Mouse (Mus musculus): ENCODE data around the gene Hsd11b2. TPM values are rescaled to one million over a fixed set of nuclear protein-coding genes. Genes with fewer than 3 reads are reported as not detected.

The Hsd11b2 gene
- polyA plus RNA-seq, 1 experiment from 2014 or later = 3.9 TPM

DNA sequence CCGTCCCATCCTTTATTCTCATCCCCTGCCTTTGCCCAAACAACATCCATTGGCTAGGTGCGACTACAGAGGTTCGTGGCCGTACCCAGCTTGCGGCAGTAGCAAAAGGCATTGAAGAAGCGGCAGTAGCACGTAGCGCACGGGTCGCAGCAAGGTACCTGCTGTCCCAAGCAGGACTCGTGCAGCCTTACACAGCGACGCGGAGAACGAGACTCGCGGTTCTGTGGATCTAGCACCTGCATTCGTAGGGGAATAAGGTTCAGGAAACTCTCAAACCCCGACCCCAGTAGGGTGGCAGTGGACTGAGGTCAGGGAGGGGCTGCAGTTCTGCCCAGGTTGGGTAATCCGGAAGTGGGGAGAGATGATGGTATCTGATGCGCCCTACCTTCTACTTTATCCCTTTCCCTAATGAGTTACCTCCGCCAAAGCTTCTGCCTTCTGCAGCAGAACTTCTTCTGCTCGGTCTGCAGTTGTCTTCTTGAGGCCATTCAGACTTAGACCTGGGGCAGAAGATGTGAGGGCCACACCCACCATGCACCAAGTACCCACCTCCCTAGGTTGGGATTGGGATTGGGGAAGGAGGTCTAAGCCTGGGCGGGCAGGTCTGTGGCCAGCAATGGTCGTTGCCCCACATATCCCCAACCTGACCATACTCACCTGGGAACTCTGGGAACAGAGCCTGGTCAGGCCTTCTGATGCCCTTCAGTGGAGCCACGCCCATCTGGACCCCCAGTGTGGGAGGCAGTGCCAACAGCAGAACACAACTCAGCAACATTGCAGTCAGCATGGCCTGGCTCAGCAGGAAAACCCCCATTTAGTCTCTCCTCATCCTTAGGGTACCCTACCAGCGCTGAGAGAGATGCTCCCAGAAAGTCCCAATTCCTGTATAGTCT lies 48.4 kb downstream of the Hsd11b2 start:
- peaks cover 38% of the 10 kb centered on the region for H3K4me1 ChIP-seq
- peak overlapping the region; percentile 70 for H3K9ac ChIP-seq
- peak overlapping the region; percentile 90 for H3K4me2 ChIP-seq
- WGBS = 28% methylated on average over 27 of the region's 27 CpGs
- H3K9me3 ChIP-seq (replicated peaks) = no peaks in the 10 kb centered on the region
- H3K27me3 ChIP-seq = no peaks in the 10 kb centered on the region; the same call in 1 of the 2 replicates
- H3K36me3 ChIP-seq (ENCODE audit: poor library complexity, severe bottlenecking) = no peaks in the 10 kb centered on the region; the same call in 1 of the 2 replicates
- peak overlapping the region; percentile 87 for H3K4me3 ChIP-seq
- no peak overlapping the region for H3K27ac ChIP-seq
- ATAC-seq = no peak

DNA sequence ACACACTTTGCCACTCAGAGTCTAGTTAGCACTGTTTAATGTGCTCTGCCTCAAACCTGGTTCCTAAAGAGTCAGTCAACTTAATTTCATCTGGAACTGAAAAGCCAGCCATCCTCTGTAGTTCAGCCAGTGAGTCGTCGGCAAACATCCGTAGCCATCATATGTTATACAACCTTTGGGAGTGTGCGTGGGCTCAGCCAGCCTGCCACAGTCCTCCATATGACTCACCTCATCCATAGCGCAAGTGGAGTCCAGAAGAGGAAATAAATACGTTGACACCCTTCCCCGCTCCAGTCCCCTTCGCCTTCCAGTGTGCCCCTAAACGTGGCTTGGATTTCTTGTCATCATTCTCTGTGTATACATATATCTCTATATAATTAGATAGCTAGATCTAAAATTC lies 53.3 kb downstream of the Hsd11b2 start:
- 93% methylated on average over 9 of the region's 9 CpGs for WGBS
- H3K4me3 ChIP-seq = no peak overlapping the region

DNA sequence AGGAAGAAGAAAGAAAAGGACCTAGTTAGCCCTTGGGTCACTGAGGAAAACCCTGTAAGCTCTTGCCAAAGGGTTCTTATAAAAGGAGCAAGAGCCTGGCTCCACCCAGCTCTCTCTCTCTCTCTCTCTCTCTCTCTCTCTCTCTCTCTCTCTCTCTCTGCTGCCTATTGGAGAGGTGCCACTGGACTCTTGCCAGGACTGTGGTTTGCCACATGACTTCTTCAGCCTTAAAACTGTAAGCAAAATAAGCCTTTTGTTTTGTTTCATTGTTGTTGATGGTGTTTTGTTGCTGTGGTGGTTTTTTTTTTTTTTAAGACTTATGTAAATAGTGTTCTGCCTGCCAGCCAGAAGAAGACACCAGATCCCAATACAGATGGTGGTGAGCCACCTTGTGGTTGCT lies 54.9 kb downstream of the Hsd11b2 start:
- Histone ChIP-seq H3K27ac (no peak overlapping the region), H3K4me3 (no peak overlapping the region), H3K4me1 (no peaks in the 10 kb centered on the region), H3K9me3 (replicated peaks) (no peaks in the 10 kb centered on the region), H3K9ac (no peak overlapping the region), H3K27me3 (no peaks in the 10 kb centered on the region), H3K36me3 (ENCODE audit: poor library complexity, severe bottlenecking) (no peaks in the 10 kb centered on the region), H3K4me2 (no peak overlapping the region)
- ATAC-seq = no peak

More for the DNA sequence above, 53.3 kb downstream of the Hsd11b2 start:
- no peak for ATAC-seq
- H3K4me2 ChIP-seq = no peak overlapping the region
- no peak overlapping the region for H3K27ac ChIP-seq
- no peaks in the 10 kb centered on the region; the same call in 1 of the 2 replicates for H3K27me3 ChIP-seq
- H3K9ac ChIP-seq = no peak overlapping the region
- peaks cover 7% of the 10 kb centered on the region for H3K4me1 ChIP-seq
- no peaks in the 10 kb centered on the region for H3K9me3 ChIP-seq (replicated peaks)
- no peaks in the 10 kb centered on the region for H3K36me3 ChIP-seq (ENCODE audit: poor library complexity, severe bottlenecking)

Other genes starting within 250 kb of the Hsd11b2 start
- gene Hsf4, start 249.0 kb upstream of the Hsd11b2 start, polyA plus RNA-seq (2015; fragmentation: Nextera tagmentation; extraction: Ambion mirVana) = 0.10 and 0.13 TPM in 2 replicates
- 2.4 and 3.0 TPM in 2 replicates for gene Nol3, start 242.6 kb upstream of the Hsd11b2 start, polyA plus RNA-seq (2015; fragmentation: Nextera tagmentation; extraction: Ambion mirVana)
- gene 4931428F04Rik, start 228.9 kb upstream of the Hsd11b2 start, polyA plus RNA-seq (2015; fragmentation: Nextera tagmentation; extraction: Ambion mirVana) = 57.4 and 66.1 TPM in 2 replicates
- gene Exoc3l, start 222.7 kb upstream of the Hsd11b2 start, polyA plus RNA-seq (2015; fragmentation: Nextera tagmentation; extraction: Ambion mirVana) = 9.8 and 10.3 TPM in 2 replicates
- 56.9 and 60.6 TPM in 2 replicates for gene E2f4, start 221.1 kb upstream of the Hsd11b2 start, polyA plus RNA-seq (2015; fragmentation: Nextera tagmentation; extraction: Ambion mirVana)
- gene Elmo3, start 213.2 kb upstream of the Hsd11b2 start, polyA plus RNA-seq (2015; fragmentation: Nextera tagmentation; extraction: Ambion mirVana) = 0.75 and 0.83 TPM in 2 replicates
- gene Lrrc29, start 192.5 kb upstream of the Hsd11b2 start, polyA plus RNA-seq (2015; fragmentation: Nextera tagmentation; extraction: Ambion mirVana) = 0.61 and 0.94 TPM in 2 replicates
- gene Tmem208, start 192.4 kb upstream of the Hsd11b2 start, polyA plus RNA-seq (2015; fragmentation: Nextera tagmentation; extraction: Ambion mirVana) = 107 and 109 TPM in 2 replicates
- gene Fhod1, start 170.8 kb upstream of the Hsd11b2 start, polyA plus RNA-seq (2015; fragmentation: Nextera tagmentation; extraction: Ambion mirVana) = 0.81 and 0.97 TPM in 2 replicates
- gene Slc9a5, start 169.9 kb upstream of the Hsd11b2 start, polyA plus RNA-seq (2015; fragmentation: Nextera tagmentation; extraction: Ambion mirVana) = 4.6 and 5.0 TPM in 2 replicates
- 0.85 and 1.1 TPM in 2 replicates for gene Plekhg4, start 145.5 kb upstream of the Hsd11b2 start, polyA plus RNA-seq (2015; fragmentation: Nextera tagmentation; extraction: Ambion mirVana)
- not detected in 2 replicates for gene Kctd19, start 105.3 kb upstream of the Hsd11b2 start, polyA plus RNA-seq (2015; fragmentation: Nextera tagmentation; extraction: Ambion mirVana)
- 0.44 and 0.98 TPM in 2 replicates for gene Lrrc36, start 105.2 kb upstream of the Hsd11b2 start, polyA plus RNA-seq (2015; fragmentation: Nextera tagmentation; extraction: Ambion mirVana)
- 34.6 and 40.4 TPM in 2 replicates for gene Tppp3, start 47.2 kb upstream of the Hsd11b2 start, polyA plus RNA-seq (2015; fragmentation: Nextera tagmentation; extraction: Ambion mirVana)
- 20.6 and 24.8 TPM in 2 replicates for gene Zdhhc1, start 21.9 kb upstream of the Hsd11b2 start, polyA plus RNA-seq (2015; fragmentation: Nextera tagmentation; extraction: Ambion mirVana)
- 136 and 152 TPM in 2 replicates for gene Atp6v0d1, start 47.3 kb downstream of the Hsd11b2 start, polyA plus RNA-seq (2015; fragmentation: Nextera tagmentation; extraction: Ambion mirVana)
- gene Ripor1, start 86.5 kb downstream of the Hsd11b2 start, polyA plus RNA-seq (2015; fragmentation: Nextera tagmentation; extraction: Ambion mirVana) = 17.6 and 20.6 TPM in 2 replicates
- gene Ctcf, start 117.8 kb downstream of the Hsd11b2 start, polyA plus RNA-seq (2015; fragmentation: Nextera tagmentation; extraction: Ambion mirVana) = 165 and 173 TPM in 2 replicates
- gene Agrp, start 118.6 kb downstream of the Hsd11b2 start, polyA plus RNA-seq (2015; fragmentation: Nextera tagmentation; extraction: Ambion mirVana) = 0.62 and 0.88 TPM in 2 replicates
- 5.9 and 6.4 TPM in 2 replicates for gene Carmil2, start 167.5 kb downstream of the Hsd11b2 start, polyA plus RNA-seq (2015; fragmentation: Nextera tagmentation; extraction: Ambion mirVana)
- gene Acd, start 182.3 kb downstream of the Hsd11b2 start, polyA plus RNA-seq (2015; fragmentation: Nextera tagmentation; extraction: Ambion mirVana) = 98.3 and 99.2 TPM in 2 replicates
- gene Pard6a, start 182.4 kb downstream of the Hsd11b2 start, polyA plus RNA-seq (2015; fragmentation: Nextera tagmentation; extraction: Ambion mirVana) = 42.1 and 43.6 TPM in 2 replicates
- 0.19 TPM in 1 of 2 replicates, not detected in the other for gene 4933405L10Rik, start 188.9 kb downstream of the Hsd11b2 start, polyA plus RNA-seq (2015; fragmentation: Nextera tagmentation; extraction: Ambion mirVana)
- gene Enkd1, start 189.5 kb downstream of the Hsd11b2 start, polyA plus RNA-seq (2015; fragmentation: Nextera tagmentation; extraction: Ambion mirVana) = 27.4 and 29.5 TPM in 2 replicates
- gene Gfod2, start 239.9 kb downstream of the Hsd11b2 start, polyA plus RNA-seq (2015; fragmentation: Nextera tagmentation; extraction: Ambion mirVana) = 64.7 and 65.7 TPM in 2 replicates

All from forebrain, embryonic 13.5 days (tissue).